Mouse (Mus musculus) T-cell, adult 2 months (primary cell): Measurements from ENCODE around the gene Epha10.

ENCODE experiments used
- DNase-seq: peaks from one replicate; pipeline ENCODE4 v3.0.0; 2022; ENCODE audit warnings: low spot score

Gene Epha10

DNA sequence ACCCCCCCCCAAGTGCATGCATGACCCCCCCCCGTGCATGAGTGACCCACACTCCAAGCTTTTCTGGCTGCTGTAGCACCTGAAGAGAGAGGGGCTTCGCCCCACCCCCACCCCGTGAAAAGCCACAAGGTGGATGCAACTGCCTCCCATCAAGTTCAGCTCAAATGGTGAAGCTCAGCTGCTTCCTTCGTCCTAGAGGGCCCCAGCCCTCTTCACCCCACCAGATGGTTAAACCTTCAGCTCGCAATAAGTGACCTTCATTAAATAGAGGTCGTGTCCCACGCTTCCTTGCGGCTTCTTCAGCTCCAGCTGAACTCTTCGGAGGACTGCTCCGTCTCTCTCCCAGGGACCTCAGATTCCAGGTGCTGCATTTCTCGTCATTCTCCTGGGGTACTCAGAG, at the start of gene Epha10:
Gene Epha10, plus strand, starts transcription at position 301 of the 400 bp plus-strand sequence.
- no peak for DNase-seq

DNA sequence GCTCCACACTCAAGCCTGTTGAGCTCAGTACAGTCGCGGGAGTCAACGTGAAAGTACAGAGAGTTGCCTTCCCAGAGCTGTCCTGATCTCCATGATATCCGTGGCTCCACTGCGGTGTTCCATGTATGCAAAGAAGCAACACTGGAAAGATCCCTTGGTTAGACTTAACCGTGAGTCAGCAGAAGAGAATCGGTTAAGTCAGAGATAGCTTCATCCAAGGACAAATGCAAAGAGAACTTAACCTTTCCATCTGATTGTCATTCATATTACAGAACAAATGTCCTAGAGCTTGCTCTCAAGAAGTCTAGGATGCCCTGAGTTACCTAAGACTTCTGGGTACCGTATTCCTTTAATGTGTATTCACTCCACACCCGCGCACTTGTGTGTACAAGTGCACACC, 47.9 kb upstream of the Epha10 start:
- DNase-seq = no peak

DNA sequence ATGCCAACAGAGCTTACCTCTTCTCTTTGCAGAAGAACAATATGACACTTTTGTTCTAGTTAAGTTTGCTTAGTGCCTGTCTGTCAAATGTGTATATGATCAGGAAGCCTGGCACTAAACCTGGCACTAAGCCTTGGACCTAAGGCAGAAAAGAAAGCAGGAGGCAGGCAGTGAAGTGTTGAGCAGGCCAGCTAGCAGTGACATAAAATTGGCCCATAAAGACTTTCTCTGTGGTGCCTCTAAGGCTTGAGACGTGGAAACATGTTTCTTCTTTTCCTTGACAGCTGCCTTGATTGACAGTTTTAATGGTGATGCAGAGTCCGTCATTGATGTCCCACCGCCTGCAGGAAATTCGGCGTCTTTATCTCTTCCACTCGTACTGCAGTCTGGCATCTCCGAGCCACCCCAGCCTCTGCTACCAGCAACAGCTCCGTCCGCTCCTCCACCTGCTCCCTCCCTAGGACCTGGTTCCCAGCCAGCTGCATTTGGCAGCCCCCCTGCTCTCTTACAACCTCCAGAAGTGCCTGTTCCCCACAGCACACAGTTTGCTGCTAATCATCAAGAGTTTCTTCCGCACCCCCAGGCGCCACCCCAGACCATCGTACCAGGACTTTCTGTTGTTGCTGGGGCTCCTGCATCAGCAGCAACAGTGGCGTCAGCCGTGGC, 42.5 kb upstream of the Epha10 start:
- DNase-seq = no peak

DNA sequence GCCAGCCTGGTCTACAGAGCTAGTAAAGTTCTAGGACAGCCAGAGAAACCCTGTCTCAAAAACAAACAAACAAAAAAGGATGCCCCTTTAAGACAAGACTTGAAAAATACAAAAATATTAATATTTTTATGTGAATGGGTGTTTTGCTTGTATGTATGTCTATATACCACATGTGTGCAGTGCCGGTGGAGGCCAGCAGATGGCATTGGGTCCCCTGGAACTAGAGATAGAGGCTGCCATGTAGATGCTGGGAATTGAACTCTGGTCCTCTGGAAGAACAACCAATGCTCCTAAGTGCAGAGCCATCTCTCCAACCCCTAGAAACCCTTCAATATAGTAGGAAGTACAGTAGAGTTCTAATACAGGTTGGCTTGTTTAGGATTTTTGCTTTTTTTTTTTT, 39.7 kb upstream of the Epha10 start:
- no peak for DNase-seq

DNA sequence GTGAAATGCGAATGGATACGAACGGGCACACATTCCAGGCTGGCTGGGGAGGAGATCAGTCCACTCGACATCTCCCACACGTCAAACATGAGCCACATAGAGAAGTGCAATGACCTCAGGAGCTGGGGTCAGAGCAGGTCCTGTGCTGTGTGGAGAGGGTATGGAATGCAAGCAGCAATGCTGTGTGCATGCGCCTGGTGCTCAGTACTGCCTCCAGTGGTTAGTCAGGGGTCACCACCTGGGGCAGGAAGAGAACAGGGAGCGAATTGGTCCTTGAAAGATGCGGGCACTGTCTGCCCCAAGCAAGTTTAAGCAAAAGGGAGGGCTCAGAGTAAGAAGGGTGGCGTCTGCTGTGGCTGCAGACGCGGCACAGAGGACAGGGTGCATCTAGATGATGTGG, 37.2 kb upstream of the Epha10 start:
- peak; percentile 24 for DNase-seq

DNA sequence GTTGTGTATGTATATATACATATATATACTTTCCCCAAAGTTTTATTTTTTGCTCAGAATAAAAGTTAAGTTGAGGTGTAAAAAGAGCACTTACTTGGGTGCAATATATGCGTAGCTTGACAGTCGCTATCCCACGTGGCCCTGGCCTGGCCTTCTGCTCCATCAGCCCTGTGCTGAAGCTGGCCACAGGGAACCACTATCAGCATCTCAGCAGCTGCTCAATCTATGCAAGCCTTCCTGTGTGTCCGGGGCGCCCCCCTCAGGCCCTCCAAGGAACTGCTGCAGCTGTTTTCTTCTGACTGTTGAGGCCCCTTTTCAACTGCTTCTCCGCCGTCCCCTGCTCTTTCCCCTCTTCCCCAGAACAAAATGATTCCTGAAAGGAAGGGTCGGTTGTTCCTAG, 33.1 kb upstream of the Epha10 start:
- DNase-seq = peak; percentile 77

DNA sequence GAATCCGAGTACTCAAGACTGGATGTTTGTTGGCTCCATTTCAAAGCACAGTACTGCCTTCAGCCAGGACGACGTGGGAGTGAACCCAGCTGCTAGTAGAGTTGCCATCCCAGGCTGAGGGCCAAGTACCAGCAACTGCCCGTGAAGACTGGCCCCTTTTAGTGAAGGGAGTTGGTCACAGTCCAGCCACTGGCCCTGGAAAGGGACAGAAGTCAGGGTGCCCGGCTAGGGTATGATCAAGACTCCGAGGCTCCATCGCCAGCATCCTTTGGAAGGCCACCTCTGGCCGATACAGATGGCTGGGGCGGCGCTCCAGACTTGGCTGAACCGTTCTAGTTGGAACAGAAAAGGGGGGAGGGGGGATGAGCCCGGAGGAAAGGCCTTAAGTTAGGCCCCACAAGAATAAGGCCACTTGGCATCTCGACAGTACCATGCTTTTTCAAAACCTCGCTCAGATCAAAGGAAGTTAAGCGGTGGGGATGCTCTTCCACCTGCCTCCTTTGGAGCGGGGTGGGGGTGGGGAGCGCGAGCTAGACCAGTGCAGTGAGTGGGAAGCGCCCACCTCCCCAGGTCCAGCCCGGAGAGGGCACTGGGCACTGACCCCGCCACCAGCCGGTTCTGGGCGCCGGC, 31.0 kb upstream of the Epha10 start:
- peak; percentile 9 for DNase-seq

DNA sequence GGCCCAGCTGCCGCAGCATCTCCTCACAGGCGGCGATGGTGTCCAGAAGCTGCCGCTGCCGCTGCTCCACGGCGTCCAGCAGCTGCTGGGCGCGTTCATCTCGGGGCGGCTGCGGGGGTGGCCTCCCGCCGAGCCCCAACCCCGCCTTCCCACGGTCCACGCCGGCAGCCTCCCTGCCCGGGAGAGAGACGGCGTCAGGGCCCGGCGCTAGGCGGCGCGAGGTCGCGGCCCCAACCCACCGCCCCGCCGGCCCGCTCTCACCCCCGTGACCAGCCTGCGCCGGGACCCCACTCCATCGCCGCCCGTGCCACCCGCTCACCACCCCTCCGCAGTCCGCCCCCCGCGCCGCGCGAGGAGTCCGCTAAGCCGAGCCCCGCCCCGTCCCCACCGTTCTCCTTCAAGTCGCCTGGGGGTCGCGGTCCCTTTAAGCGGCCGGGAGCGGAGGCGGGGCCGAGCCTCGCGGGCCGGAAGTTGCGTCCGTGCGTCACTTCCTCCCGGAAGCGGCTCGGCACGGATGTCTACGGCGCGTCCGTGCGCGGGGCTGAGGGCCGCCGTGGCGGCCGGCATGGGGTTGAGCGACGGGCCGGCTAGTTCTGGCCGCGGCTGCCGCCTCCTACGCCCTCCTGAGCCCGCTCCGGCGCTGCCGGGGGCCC, 30.3 kb upstream of the Epha10 start, which contains the start of gene Yrdc:
Gene Yrdc, plus strand, starts transcription at position 419 of the 653 bp plus-strand sequence.
- DNase-seq = peak; percentile 90

DNA sequence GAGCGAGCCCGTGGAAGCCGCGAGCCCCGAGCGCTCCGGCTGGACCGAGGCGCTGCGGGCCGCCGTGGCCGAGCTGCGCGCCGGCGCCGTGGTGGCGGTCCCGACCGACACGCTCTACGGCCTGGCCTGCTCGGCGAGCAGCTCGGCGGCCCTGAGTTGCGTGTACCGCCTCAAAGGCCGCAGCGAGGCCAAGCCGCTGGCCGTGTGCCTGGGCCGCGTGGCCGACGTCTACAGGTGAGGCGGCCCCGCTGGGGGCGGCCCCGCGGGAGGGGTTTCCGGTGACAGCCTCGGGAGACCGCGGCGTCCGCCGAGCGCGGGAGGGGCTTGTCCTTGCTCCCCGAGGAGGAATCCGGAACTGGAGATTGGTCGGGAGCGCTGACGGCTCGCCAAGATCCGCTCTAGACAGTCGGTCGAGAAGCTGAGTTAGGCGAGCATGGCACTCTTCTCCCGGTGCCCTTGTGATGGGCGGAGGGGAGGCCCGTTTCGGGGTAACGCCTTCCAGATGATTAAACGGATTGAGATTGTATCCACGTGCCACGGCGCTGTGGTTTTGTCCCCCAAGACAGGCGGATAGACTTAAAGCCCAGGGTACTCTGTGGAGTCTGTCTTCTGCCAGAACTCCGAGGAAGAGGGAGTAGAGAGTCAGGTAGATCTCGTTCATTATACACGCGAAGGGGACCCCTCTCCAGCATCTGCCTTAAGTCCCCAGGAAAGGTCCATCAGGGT, 29.6 kb upstream of the Epha10 start, which contains the start of gene 1110065P20Rik:
Gene 1110065P20Rik, minus strand, starts transcription at position 264 of the 726 bp plus-strand sequence.
- peak; percentile 74 for DNase-seq

DNA sequence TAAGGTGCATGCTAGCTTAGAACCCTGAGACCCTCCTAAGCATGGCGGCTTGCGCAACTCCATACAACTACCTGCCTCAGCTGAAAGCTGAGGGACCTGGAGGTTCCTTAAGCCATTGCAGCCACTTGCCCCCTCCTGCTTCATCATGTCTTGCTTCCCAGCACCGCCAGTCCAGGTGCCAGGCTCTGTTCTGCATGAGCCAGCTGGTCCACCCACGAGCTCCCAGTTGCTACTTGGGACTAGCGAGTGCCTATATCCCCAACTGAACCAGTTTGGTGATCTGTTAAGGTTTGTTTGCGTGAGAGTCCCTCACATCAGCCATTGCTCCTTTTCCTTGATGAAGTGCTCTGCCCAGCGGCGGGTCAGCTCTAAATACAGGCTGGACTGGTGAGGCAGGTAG, 24.4 kb upstream of the Epha10 start:
- no peak for DNase-seq

DNA sequence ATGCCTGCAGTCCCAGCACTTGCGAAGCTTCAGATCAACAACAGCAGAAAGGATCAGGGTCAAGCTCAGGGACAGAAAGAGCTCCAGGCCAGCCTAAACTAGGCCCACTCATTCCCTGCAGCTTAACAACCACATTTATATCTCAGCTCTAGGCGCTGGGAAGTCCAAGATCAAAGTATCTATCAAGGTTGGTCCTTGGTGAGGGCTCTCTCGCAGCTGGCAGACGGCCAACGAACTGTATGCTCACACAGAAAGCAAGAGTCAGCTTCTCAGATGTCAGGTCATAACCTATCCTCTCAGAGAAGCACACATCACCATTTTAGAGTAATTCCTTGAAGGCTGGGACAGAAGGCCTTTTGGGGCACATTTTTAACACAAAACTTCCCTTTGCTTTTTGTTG, 22.3 kb upstream of the Epha10 start:
- no peak for DNase-seq

DNA sequence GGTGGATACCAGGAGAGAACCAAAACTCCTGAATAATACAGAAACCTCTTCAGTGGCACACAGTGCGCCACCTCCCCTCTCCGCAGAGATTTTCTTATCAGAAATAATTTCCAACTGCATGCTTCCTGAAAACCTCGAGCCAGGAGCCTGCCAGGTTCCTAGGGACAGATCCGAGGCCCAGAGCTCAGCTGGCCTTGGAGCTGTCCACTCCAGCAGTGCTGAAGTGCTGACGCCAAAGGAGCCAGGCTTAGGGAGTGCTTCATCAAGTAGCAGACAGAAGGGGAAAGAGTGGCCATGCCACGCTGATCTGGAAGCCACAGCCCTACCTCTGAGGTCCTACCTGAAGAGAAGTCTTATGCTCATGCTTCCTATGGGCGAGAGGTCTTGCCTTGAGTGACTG, 20.3 kb upstream of the Epha10 start:
- peak; percentile 11 for DNase-seq

DNA sequence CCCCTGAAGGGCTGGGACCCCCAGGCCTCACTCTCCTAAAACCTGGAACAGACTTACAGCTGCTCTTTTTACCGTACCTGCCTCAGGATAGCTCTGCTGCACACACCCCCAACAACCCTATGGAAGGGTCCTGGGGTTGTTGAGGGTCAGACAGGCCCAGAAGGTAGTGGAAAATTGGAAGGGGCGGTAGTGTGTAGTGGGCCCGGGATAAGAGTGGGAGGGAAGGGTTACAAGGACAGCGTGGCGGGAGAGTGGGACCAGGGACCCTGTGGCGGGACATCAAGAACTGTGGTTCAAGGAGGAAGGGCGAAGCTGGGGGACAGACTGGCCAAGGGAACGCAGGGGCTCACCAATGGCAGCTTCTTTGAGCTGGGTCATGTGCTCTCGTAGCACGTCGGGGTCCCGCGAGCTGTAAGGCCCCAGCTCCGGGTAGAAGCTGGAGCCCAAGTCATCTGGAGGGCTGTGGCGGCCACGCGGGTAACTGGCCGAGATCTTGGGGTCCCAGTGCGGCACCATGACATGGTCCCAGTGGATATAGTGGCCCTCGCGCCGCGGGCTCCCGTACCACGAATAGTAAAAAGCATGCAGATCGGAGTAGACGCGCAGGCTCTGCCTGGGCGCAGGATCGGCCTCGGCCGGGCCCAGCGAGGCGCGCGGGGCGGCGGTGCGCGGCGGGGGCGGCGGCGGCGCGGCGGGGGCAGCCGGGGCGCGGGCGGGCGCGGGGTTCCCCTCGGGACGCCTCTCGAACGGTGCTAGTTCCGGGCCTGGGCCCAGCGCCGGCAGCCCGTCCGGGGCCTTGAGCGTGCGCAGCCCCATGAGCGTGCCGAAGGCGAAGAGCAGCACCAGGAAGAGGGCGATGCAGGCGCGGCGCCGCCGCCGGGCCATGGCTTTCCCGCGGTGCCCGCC, 19.2 kb upstream of the Epha10 start, which contains the start of gene Maneal:
Gene Maneal, minus strand, starts transcription at position 889 of the 906 bp plus-strand sequence.
- DNase-seq = no peak

DNA sequence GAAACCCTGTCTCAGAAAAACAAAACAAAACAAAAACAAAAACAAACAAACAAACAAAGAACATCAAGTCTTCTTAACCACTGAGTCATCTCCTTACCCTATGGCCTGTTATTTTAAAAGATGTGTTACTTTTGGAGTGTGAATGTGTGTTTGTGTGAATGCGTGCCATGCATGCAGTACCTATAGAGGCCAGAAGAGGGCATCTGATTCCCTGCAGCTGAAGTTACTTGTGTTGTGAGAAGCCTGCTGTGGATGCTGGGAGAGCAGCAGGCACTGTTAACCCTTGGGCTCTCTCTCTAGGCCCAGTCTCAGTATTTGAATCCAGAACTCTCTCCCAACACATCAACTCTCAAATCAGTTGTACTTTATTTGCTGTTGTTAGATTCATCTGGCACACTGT, 8.0 kb upstream of the Epha10 start:
- DNase-seq = no peak

DNA sequence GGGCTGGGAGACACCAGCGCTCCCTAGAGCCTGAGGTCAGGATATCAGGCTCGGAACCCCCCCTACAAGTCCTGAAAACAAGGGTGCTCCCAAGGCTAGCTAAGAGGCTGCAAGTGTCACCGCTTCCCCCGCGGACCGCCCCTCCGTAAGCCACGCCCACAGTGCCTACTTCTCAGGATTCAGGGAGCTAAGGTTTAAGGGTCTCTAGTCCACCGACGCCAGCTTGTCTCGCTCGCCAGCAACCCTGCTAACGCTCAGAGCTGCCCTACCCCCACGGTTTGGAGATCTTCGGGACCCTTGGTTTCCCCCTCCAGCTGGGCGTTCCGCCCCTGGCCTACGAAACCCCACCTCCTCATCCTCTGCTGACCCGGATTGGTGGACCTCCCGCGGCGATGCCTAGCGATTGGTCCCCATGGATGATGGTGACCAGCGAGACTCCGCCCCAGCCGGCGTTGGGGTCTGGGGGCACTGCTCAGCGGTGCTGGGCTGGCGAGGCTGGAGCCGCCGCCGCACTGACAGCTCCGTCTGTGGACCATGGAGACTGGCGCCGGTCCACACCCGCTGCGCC, 726 bp downstream of the Epha10 start:
- DNase-seq = no peak

DNA sequence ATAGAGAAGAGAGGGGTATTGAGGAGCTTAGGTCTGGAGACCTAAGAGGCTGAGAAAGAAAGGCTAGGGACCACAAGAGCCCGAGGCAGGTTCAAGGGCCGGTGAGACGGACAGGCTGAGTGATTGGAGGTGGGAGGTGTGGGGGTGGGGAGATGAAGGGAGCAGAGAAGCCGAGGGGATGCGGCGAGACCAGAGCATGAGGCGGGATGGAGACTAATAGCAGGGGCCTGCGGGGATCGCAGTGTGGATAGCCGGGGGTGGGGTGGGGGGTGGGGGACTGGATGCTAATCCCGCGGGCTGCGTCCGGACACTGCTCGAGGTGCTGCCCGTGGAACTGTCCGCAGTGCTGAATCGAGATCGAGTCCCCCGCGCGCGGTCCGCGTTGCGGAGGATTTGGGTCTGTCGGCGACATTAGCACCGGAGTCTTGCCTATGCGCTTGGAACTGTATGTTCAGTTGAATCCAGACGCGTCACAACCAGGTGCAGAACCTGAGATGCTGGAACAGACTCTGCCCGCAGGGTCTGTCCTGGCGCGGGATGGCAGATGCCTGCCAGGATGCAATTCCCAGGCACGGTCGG, 1.5 kb downstream of the Epha10 start:
- DNase-seq = no peak

DNA sequence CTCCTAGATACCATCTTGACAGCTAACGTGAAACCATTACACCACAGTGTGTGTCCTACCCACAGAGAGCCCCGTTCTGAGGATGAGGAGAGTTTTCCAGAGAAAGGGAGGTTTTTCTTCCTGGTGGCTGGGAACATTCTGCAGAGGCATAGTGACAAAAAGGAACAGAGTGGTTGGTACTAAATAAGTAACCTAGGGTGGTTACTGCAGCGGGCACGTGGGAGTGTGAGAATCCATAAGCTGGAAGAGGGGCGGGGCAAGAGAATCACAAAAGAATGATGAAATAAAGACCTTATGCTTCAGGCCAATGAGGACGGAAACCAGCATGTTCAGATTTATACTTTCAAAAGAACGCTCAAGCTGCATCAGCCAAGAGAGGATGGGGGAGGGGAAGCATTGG, 8.0 kb downstream of the Epha10 start:
- DNase-seq = no peak

DNA sequence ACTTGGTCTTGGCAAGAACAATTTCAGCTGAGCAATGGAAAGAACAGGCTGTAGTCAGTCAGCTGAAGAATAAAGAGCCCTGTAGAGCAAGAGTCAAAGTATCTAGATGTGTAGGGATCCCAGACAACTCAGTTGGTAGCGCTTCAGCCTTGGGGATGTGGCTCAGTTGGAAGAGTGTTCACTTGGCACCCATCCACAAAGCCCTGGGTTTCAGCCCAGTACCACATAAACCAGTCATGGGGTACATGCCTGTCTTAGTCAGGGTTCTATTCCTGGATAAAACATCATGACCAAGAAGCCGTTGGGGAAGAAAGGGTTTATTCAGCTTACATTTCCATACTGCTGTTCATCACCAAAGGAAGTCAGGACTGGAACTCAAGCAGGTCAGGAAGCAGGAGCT, 9.2 kb downstream of the Epha10 start:
- DNase-seq = no peak

DNA sequence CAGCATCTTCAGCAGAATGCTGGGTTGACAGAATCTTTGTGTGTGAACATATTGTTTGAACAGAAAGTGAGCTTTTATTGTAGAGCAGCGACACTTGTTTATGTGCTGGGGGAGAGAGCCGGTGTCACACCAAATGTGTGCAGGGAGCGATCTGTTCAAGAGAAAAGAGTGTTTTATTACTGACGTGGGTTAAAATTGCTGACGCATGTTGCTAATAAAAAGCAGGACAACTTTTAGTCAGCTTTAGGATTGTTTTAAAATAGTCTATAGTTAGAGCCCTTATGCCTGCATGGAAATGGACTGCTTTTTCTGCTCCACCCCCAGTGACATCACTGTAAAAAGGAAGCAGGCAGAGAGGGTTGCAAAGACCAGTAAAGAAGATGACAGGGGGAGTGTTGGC, 10.1 kb downstream of the Epha10 start:
- no peak for DNase-seq

DNA sequence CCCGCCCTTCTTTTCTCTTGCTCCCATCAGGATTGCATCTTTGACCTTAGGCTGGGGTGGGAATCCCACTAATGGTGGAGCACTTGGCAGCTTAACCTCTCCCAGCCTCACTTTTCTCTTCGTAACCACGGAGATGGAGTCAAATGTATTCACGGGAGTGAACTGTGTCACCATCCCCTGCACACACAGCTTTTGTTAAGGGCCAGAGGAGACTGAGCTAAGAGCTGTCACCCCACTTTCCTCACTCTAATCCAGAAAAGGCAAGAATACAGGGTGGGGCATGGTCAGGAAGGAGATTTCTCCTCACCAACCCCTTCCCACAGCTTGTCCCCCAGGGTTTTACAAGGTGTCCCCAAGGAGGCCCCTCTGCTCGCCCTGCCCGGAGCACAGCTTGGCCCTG, 13.1 kb downstream of the Epha10 start:
- no peak for DNase-seq
